9 mouse cellular contexts compared by ENCODE assay signal in the genomic region with DNA sequence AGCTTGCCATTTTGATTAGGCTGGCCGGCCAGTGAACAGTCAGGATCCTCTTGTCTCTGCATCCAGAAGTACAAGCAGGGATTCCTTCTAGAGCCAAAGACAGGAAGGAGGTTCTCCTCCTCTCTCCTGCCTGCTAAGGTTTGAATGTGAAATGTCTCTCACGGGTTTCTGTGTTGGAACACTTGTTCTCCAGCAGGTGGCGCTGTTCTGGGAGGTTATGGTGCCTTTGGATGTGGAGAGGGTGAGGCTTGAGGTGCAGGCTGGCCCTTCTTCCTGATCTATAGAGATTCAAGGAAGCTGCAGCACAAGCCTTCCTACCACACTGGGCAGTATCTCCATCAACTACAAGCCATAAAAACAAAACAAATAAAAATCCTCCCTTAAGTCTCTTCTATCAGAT.
DNase-seq lines count a peak whose midpoint lies in the region; ATAC-seq lines count a peak whose summit lies in the region.
"Had no signal": no experiment of that assay in that cellular context is flagged by ENCODE, and none has a peak within 500 bp of the region (broad histone marks: within the 10 kb centered on the region; RNA-seq: fewer than 3 reads in every experiment).

No protein-coding gene starts in this region.

- H3K27me3 ChIP-seq in liver, embryonic 12.5 days (replicated peaks) = no peaks in the 10 kb centered on the region
- H3K27me3 ChIP-seq in limb, embryonic 11.5 days (ENCODE audit: control insufficient read depth, insufficient read depth, low read length) = no peaks in the 10 kb centered on the region
- H3K27me3 ChIP-seq: hindbrain, embryonic 15.5 days had no signal

- H3K9ac ChIP-seq in liver, embryonic 12.5 days = no peak overlapping the region
- H3K9ac ChIP-seq in limb, embryonic 11.5 days (ENCODE audit: low read length) = no peak overlapping the region
- H3K9ac ChIP-seq: hindbrain, embryonic 15.5 days had no signal

- no peak overlapping the region for H3K27ac ChIP-seq in liver, embryonic 12.5 days
- H3K27ac ChIP-seq in limb, embryonic 11.5 days (replicated peaks; ENCODE audit: low read depth, low read length) = no peak overlapping the region
- H3K27ac ChIP-seq: hindbrain, embryonic 15.5 days had no signal

- WGBS in liver, embryonic 12.5 days (ENCODE audit: insufficient replicate concordance) = 16% methylated on average over 3 of the region's 3 CpGs
- WGBS in limb, embryonic 11.5 days = 14% methylated on average over 3 of the region's 3 CpGs

- peak; percentile 78 to 82 for DNase-seq in cerebellum, postnatal 10 days
- no peak for DNase-seq in cerebellum, adult 9-11 months
- peak; percentile 50 for DNase-seq in liver
- DNase-seq in NIH3T3 (ENCODE audit: low read depth) = peak; percentile 70
- peak; percentile 63 for DNase-seq in limb, embryonic 11.5 days (ENCODE audit: low spot score)

- H3K4me1 ChIP-seq in liver, embryonic 12.5 days = peaks cover 12% of the 10 kb centered on the region
- H3K4me1 ChIP-seq in limb, embryonic 11.5 days (ENCODE audit: control insufficient read depth, insufficient read depth, low read length) = peaks cover 24% of the 10 kb centered on the region
- H3K4me1 ChIP-seq: hindbrain, embryonic 15.5 days had no signal

- ATAC-seq in liver, embryonic 12.5 days = no peak
- ATAC-seq in limb, embryonic 11.5 days (ENCODE audit: insufficient number of reproducible peaks, low FRiP score, low TSS enrichment, low read depth) = no peak
- no peak for ATAC-seq in inflammation-experienced regulatory T-cells, adult 6 months
- ATAC-seq in erythroid progenitor cell, adult 5-6 weeks (replicated peaks; ENCODE audit: low FRiP score, poor library complexity, severe bottlenecking) = no peak

- H3K4me3 ChIP-seq in liver, embryonic 12.5 days = no peak overlapping the region
- no peak overlapping the region for H3K4me3 ChIP-seq in limb, embryonic 11.5 days (ENCODE audit: low read depth, low read length)
- H3K4me3 ChIP-seq: hindbrain, embryonic 15.5 days had no signal

- H3K9me3 ChIP-seq in liver, embryonic 12.5 days (replicated peaks) = no peaks in the 10 kb centered on the region
- H3K9me3 ChIP-seq in limb, embryonic 11.5 days (ENCODE audit: control insufficient read depth, low read length) = no peaks in the 10 kb centered on the region; the same call in 1 of the 2 replicates
- H3K9me3 ChIP-seq: hindbrain, embryonic 15.5 days had no signal

- peaks cover 17% of the 10 kb centered on the region for H3K36me3 ChIP-seq in liver, embryonic 12.5 days
- peaks cover 9% of the 10 kb centered on the region for H3K36me3 ChIP-seq in limb, embryonic 11.5 days (ENCODE audit: control insufficient read depth, insufficient read depth, low read length)

- H3K4me2 ChIP-seq in liver, embryonic 12.5 days = no peak overlapping the region
- H3K4me2 ChIP-seq in limb, embryonic 11.5 days (ENCODE audit: low read depth, severe bottlenecking) = no peak overlapping the region
- H3K4me2 ChIP-seq: hindbrain, embryonic 15.5 days had no signal
